Mouse (Mus musculus) C2C12 (cell line): ENCODE data around the gene Malsu1. TPM values are rescaled to one million over a fixed set of nuclear protein-coding genes. Genes with fewer than 3 reads are reported as not detected.

Experiments
- H3K27me3 ChIP-seq: one replicate; pipeline ENCODE4 v1.6.1; 2011; ENCODE audit not compliant: control insufficient read depth, insufficient read depth, insufficient read length
- H3K36me3 ChIP-seq: one replicate; pipeline ENCODE4 v1.6.1; 2011; ENCODE audit not compliant: control insufficient read depth, insufficient read depth
- H3K4me3 ChIP-seq: one replicate; pipeline ENCODE4 v1.5.1; 2011; ENCODE audit warnings: mild to moderate bottlenecking, control low read depth; ENCODE audit not compliant: poor library complexity, insufficient read depth, severe bottlenecking
- H3K79me2 ChIP-seq: one replicate; pipeline ENCODE4 v1.6.1; 2011; ENCODE audit not compliant: control insufficient read depth, insufficient read depth
- H3K79me3 ChIP-seq: one replicate; pipeline ENCODE4 v1.6.1; 2011; ENCODE audit warnings: low read depth, control low read depth
- H3ac ChIP-seq: one replicate; pipeline ENCODE3; 2011; ENCODE audit warnings: low read depth; ENCODE audit not compliant: control insufficient read depth, insufficient read length
- CEBPB ChIP-seq: IDR thresholded peaks from one replicate; pipeline ENCODE4 v1.6.1; 2011; ENCODE audit warnings: low read depth, mild to moderate bottlenecking, control low read depth, moderate library complexity
- CTCF ChIP-seq: IDR thresholded peaks from one replicate; pipeline ENCODE4 v1.5.1; 2011; ENCODE audit not compliant: control insufficient read depth, insufficient read depth, insufficient read length
- FOSL1 ChIP-seq: IDR thresholded peaks from one replicate; pipeline ENCODE4 v1.8.0; 2011; ENCODE audit warnings: mild to moderate bottlenecking, low read length; ENCODE audit not compliant: poor library complexity, insufficient read depth, severe bottlenecking
- MAX ChIP-seq: IDR thresholded peaks from one replicate; pipeline ENCODE4 v1.6.1; 2011; ENCODE audit warnings: mild to moderate bottlenecking, control low read depth
- MYOD1 ChIP-seq: IDR thresholded peaks from one replicate; pipeline ENCODE4 v1.6.1; 2011; ENCODE audit warnings: low read depth; ENCODE audit not compliant: control insufficient read depth, insufficient read length
- MYOG ChIP-seq: IDR thresholded peaks from one replicate; pipeline ENCODE4 v1.6.1; 2011; ENCODE audit not compliant: control insufficient read depth, insufficient read length; ENCODE audit errors: extremely low read depth
- USF1 ChIP-seq: IDR thresholded peaks from one replicate; pipeline ENCODE4 v1.6.1; 2011; ENCODE audit warnings: low read depth, mild to moderate bottlenecking, control low read depth, moderate library complexity
- polyA plus RNA-seq: library from polyadenylated mRNA; unstranded; fragments of >200 nt; fragmentation: generic; extraction: Trizol; gene quantifications from one replicate; pipeline ENCODE4 v1.2.1, GENCODE M21; 2012; ENCODE audit warnings: missing spikeins

The Malsu1 gene
- polyA plus RNA-seq, 1 experiment: 19.3 TPM

DNA sequence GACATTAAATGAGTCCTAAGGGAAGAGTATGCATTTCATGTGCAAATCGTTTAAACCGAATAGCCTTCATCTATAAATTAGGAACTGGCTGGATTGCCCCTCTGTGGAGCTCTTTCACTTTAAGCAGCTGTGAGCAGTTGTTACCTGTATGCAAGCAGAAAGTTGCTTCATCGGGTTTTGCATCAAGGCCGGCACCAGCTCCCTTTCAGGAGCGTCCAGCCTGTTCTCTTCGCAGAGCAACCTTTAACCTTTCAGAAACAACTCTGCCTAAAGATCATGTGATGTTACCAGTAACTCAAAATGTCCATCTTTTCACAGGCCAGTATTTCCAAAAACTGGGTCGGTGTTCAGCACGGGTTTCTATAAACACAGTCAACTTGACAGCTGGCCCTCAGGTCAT, 26.6 kb upstream of the Malsu1 start:
- no peaks in the 10 kb centered on the region for H3K36me3 ChIP-seq
- TF ChIP-seq MYOG (no peak), MAX (no peak), FOSL1 (no peak), CTCF (no peak), USF1 (no peak), CEBPB (no peak)
- no peaks in the 10 kb centered on the region for H3K27me3 ChIP-seq
- no peak overlapping the region for H3K4me3 ChIP-seq
- H3ac ChIP-seq: no peak overlapping the region
- H3K79me3 ChIP-seq: no peaks in the 10 kb centered on the region
- no peaks in the 10 kb centered on the region for H3K79me2 ChIP-seq

DNA sequence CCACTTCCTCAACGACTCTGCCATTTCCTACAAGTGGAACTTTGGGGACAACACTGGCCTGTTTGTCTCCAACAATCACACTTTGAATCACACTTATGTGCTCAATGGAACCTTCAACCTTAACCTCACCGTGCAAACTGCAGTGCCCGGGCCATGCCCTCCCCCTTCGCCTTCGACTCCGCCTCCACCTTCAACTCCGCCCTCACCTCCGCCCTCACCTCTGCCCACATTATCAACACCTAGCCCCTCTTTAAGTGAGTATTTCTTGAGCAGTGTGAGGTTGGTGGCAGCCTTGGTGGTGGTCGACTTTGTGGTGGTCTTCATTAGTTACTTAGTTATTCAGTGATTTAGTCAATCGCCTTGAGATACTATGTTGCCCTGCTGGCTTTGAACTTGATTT, 25.7 kb upstream of the Malsu1 start:
- no peak overlapping the region for H3ac ChIP-seq
- no peaks in the 10 kb centered on the region for H3K36me3 ChIP-seq
- H3K4me3 ChIP-seq: no peak overlapping the region
- no peaks in the 10 kb centered on the region for H3K79me3 ChIP-seq
- H3K27me3 ChIP-seq: peaks cover 1% of the 10 kb centered on the region
- TF ChIP-seq CEBPB (no peak), CTCF (no peak), FOSL1 (no peak), MYOG (no peak), MYOD1 (no peak), MAX (no peak), USF1 (no peak)
- H3K79me2 ChIP-seq: no peaks in the 10 kb centered on the region

DNA sequence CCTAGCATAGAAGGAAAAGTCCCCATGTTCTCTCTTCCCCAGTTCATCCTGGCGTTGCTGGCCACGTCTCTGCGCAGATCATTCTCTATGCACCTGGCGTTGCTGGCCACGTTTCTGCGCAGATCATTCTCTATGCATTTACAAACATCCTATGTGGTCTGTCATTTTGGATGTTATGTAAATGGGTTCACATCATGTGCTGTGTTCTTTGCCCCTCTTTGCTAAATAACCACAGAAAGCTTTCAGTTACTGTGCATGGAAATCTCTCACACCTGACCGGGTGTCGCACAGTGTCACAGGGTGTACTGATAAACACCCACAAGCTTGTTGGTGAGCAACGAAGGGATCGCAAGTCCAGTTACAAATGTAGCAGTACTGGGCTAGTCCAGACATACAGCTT, 25.2 kb upstream of the Malsu1 start:
- no peaks in the 10 kb centered on the region for H3K79me2 ChIP-seq
- H3K4me3 ChIP-seq: no peak overlapping the region
- TF ChIP-seq CTCF: no peak
- TF ChIP-seq FOSL1: no peak
- TF ChIP-seq USF1: no peak
- TF ChIP-seq CEBPB: no peak
- TF ChIP-seq MYOG: no peak
- no peak for TF ChIP-seq MAX
- no peaks in the 10 kb centered on the region for H3K36me3 ChIP-seq
- no peaks in the 10 kb centered on the region for H3K79me3 ChIP-seq
- peaks cover 4% of the 10 kb centered on the region for H3K27me3 ChIP-seq
- no peak overlapping the region for H3ac ChIP-seq

DNA sequence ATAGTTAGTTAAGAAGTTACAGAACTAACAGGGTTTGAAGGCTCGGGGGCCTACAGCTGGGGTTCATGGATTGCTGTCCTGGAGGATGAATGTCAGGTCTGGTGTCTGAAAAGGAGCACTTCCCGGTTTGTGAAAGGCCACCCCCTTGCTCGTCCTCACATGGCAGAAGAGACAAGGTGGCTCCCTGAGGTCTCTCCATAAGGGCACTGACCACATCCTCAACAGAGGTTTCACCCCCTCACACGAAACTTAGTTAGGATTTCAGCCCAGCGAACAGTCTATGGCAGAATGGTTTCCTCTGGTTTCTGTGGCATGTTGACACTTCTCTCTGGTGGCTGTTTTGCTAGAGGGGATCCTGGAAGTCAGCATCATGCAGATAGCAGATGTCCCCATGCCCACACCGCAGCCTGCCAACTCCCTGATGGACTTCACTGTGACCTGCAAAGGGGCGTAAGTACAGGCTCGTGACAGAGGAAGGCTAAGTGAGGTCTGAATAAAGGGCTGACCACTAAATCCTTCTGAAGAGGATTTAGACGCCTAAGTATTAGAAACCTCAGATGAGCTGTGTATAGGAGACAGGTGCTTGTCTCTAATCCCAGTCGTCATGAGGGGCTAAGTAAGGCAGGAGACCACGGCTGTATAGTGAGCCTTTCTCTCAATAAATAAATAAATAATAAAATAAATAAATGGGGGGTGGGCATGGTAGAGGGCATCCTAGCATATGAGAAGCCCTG, 22.8 kb upstream of the Malsu1 start:
- Histone ChIP-seq H3ac (no peak overlapping the region), H3K79me3 (no peaks in the 10 kb centered on the region), H3K4me3 (no peak overlapping the region), H3K79me2 (no peaks in the 10 kb centered on the region), H3K27me3 (peaks cover 4% of the 10 kb centered on the region), H3K36me3 (no peaks in the 10 kb centered on the region)
- TF ChIP-seq MAX: no peak
- no peak for TF ChIP-seq FOSL1
- no peak for TF ChIP-seq USF1
- no peak for TF ChIP-seq CTCF
- TF ChIP-seq MYOD1: no peak
- TF ChIP-seq MYOG: no peak
- no peak for TF ChIP-seq CEBPB

DNA sequence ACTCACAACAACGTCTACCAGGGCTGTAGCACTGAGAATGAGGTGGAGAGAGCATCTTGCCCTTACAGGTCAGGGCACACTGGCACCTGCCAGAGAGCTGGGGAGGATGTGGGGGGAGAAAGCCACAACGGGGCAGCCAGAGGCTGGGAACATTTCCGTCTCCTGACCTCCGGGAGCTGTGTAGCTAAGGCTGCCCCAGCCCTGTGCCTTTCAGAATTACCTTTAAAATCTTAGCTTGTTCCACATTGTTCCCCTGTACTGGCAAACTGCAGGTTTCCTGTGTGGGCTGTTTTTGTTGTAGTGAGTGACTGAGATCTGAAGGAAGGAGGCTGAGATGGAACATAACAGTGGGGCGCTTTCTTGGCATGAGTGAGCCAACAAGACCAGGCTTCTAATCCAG, 21.4 kb upstream of the Malsu1 start:
- Histone ChIP-seq H3K36me3 (no peaks in the 10 kb centered on the region), H3K79me2 (no peaks in the 10 kb centered on the region), H3K27me3 (peaks cover 4% of the 10 kb centered on the region), H3K79me3 (no peaks in the 10 kb centered on the region), H3K4me3 (no peak overlapping the region), H3ac (no peak overlapping the region)
- TF ChIP-seq MYOG: no peak
- no peak for TF ChIP-seq MAX
- no peak for TF ChIP-seq CTCF
- TF ChIP-seq MYOD1: no peak
- TF ChIP-seq FOSL1: no peak
- TF ChIP-seq USF1: no peak
- TF ChIP-seq CEBPB: no peak
